Mouse (Mus musculus): ENCODE data around the gene Cog4. TPM values are rescaled to one million over a fixed set of nuclear protein-coding genes. Genes with fewer than 3 reads are reported as not detected.
"Not testable (repeated sequence)": the region's sequence is repeated elsewhere in the genome, so short reads cannot be mapped to it uniquely, and the experiment has no call there.

Gene Cog4
- polyA plus RNA-seq, 2 experiments from 2014 or later, result 52.3 to 53.6 TPM

- no peak for ATAC-seq
These were observed 14.4 kb upstream of the Cog4 start for GRCm38 (mm10) chr8:110831956-110832355.

GRCm38 (mm10) chr8:110842012-110842574, 4.3 kb upstream of the Cog4 start:
- ATAC-seq, result no peak

- no peak for ATAC-seq
These were observed 3.2 kb upstream of the Cog4 start for GRCm38 (mm10) chr8:110843207-110843606.

- no peak for ATAC-seq
These were observed 1.5 kb upstream of the Cog4 start for GRCm38 (mm10) chr8:110844941-110845340.

- ATAC-seq, result peak; percentile 34
These were observed 487 bp upstream of the Cog4 start for GRCm38 (mm10) chr8:110845821-110846404.

GRCm38 (mm10) chr8:110847171-110847549, 760 bp downstream of the Cog4 start:
- peak; percentile 10 for ATAC-seq

- no peak for ATAC-seq
These were observed 1.5 kb downstream of the Cog4 start for GRCm38 (mm10) chr8:110847645-110848495.

- no peak for ATAC-seq
These were observed 4.8 kb downstream of the Cog4 start for GRCm38 (mm10) chr8:110851186-110851585.

- not testable (repeated sequence) for ATAC-seq
These were observed 9.7 kb downstream of the Cog4 start for GRCm38 (mm10) chr8:110856073-110856472.

GRCm38 (mm10) chr8:110856760-110857461, 10.5 kb downstream of the Cog4 start:
- ATAC-seq, result no peak

- peak; percentile 78 for ATAC-seq
These were observed 13.5 kb downstream of the Cog4 start for GRCm38 (mm10) chr8:110859651-110860501.

GRCm38 (mm10) chr8:110861347-110862025, 15.1 kb downstream of the Cog4 start:
- ATAC-seq, result not testable (repeated sequence)

GRCm38 (mm10) chr8:110870501-110870900, 24.1 kb downstream of the Cog4 start:
- no peak for ATAC-seq

GRCm38 (mm10) chr8:110877862-110878261, 31.5 kb downstream of the Cog4 start:
- ATAC-seq, result no peak

GRCm38 (mm10) chr8:110881741-110882310, 35.4 kb downstream of the Cog4 start:
- no peak for ATAC-seq

- no peak for ATAC-seq
These were observed 37.4 kb downstream of the Cog4 start for GRCm38 (mm10) chr8:110883824-110884223.

GRCm38 (mm10) chr8:110886634-110887033, 40.2 kb downstream of the Cog4 start:
- ATAC-seq, result no peak

- ATAC-seq, result no peak
These were observed 41.2 kb downstream of the Cog4 start for GRCm38 (mm10) chr8:110887551-110887950.

GRCm38 (mm10) chr8:110888441-110888840, 42.0 kb downstream of the Cog4 start:
- no peak for ATAC-seq

GRCm38 (mm10) chr8:110888860-110889259, 42.5 kb downstream of the Cog4 start:
- ATAC-seq, result no peak

GRCm38 (mm10) chr8:110889904-110890470, 43.6 kb downstream of the Cog4 start:
- ATAC-seq, result no peak
